Mouse (Mus musculus) ES-E14 (cell line): ENCODE data around the gene Nr1h4.

ENCODE experiments used
- CHD2 ChIP-seq: IDR thresholded peaks from 2 replicates; pipeline ENCODE4 v1.6.1; 2014; ENCODE audit warnings: mild to moderate bottlenecking, low read depth, low read length, inconsistent platforms
- HCFC1 ChIP-seq: IDR thresholded peaks from 2 replicates; pipeline ENCODE4 v1.6.1; 2012; ENCODE audit warnings: low read length, inconsistent platforms, borderline replicate concordance; ENCODE audit not compliant: insufficient read depth
- MAFK ChIP-seq: IDR thresholded peaks from 2 replicates; pipeline ENCODE4 v1.6.1; 2014; ENCODE audit warnings: mild to moderate bottlenecking, low read depth, low read length, inconsistent platforms; ENCODE audit not compliant: insufficient read depth
- ZC3H11A ChIP-seq: IDR thresholded peaks from 2 replicates; pipeline ENCODE4 v1.6.1; 2012; ENCODE audit warnings: low read depth, mild to moderate bottlenecking, inconsistent platforms, low read length, borderline replicate concordance
- ZNF384 ChIP-seq: IDR thresholded peaks from 2 replicates; pipeline ENCODE4 v1.6.1; 2012; ENCODE audit warnings: low read depth, low read length, inconsistent platforms

- TF ChIP-seq MAFK (no peak), HCFC1 (no peak), CHD2 (no peak), ZNF384 (no peak), ZC3H11A (no peak)
These were observed 128.4 kb downstream of the Nr1h4 start for GRCm38 (mm10) chr10:89404936-89405335.
